Mouse (Mus musculus) thymus, adult 2 months (tissue): ENCODE measurements at regions not wholly inside any gene's neighbourhood (a gene's known extent, or its start where the extent isn't known, plus 50 kb on each side); places are given as distances from the start of the nearest gene placed in this dataset.

Experiments
- CTCF ChIP-seq: fragments of 200-500 bp; IDR thresholded peaks from 2 replicates; pipeline ENCODE4 v1.5.1; 2012; ENCODE audit warnings: mild to moderate bottlenecking, control low read depth, low read length, moderate library complexity, borderline replicate concordance; ENCODE audit not compliant: control insufficient read depth, poor library complexity, insufficient read depth; ENCODE audit errors: extremely low read depth
- POLR2A ChIP-seq: fragments of 200-500 bp; IDR thresholded peaks from 2 replicates; pipeline ENCODE4 v1.6.1; 2012; ENCODE audit warnings: mild to moderate bottlenecking, low read length, control low read depth, moderate library complexity; ENCODE audit not compliant: control insufficient read depth, poor library complexity, insufficient read depth; ENCODE audit errors: extremely low read depth

GRCm38 (mm10) chr2:178975366-178975765 is 466.9 kb upstream of the Cdh4 start:
- TF ChIP-seq CTCF (no peak), POLR2A (no peak)
